Mouse (Mus musculus) MEL (cell line): ENCODE results near the gene Gpd1.

Experiments used
- CHD2 ChIP-seq: IDR thresholded peaks from 2 replicates; pipeline ENCODE4 v1.6.1; 2011; ENCODE audit warnings: low read length, improper control_type of control experiment
- CTCF ChIP-seq, 3 experiments: IDR thresholded peaks in 2 of 3; conservative IDR thresholded peaks in 1 of 3; 2 replicates each; pipeline ENCODE4 v1.5.1; 2011 to 2012; ENCODE audit warnings: low read length in 3 of 3, low read depth in 2 of 3, mild to moderate bottlenecking in 2 of 3, improper control_type of control experiment in 1 of 3, inconsistent platforms in 1 of 3, mixed read lengths in 1 of 3, moderate library complexity in 1 of 3; ENCODE audit not compliant: control insufficient read depth in 1 of 3, insufficient read depth in 1 of 3, poor library complexity in 1 of 3, severe bottlenecking in 1 of 3
- EP300 ChIP-seq, 2 experiments: IDR thresholded peaks; 2 replicates each; pipeline ENCODE4 v1.6.1; 2011; ENCODE audit warnings: improper control_type of control experiment in 2 of 2, low read length in 2 of 2, low read depth in 1 of 2, mild to moderate bottlenecking in 1 of 2
- GATA1 ChIP-seq: IDR thresholded peaks from 2 replicates; pipeline ENCODE4 v1.6.1; 2011; ENCODE audit warnings: low read depth, low read length, improper control_type of control experiment
- MYC ChIP-seq: IDR thresholded peaks from 2 replicates; pipeline ENCODE4 v1.6.1; 2011; ENCODE audit warnings: low read depth, mild to moderate bottlenecking, low read length, improper control_type of control experiment, moderate library complexity
- POLR2A ChIP-seq, 2 experiments: IDR thresholded peaks; 2 replicates each; pipeline ENCODE4 v1.6.1; 2011 to 2012; ENCODE audit warnings: low read length in 2 of 2, mild to moderate bottlenecking in 2 of 2, control low read depth in 1 of 2, improper control_type of control experiment in 1 of 2, low read depth in 1 of 2, moderate library complexity in 1 of 2; ENCODE audit not compliant: control insufficient read depth in 1 of 2, insufficient read depth in 1 of 2, poor library complexity in 1 of 2
- SIN3A ChIP-seq: IDR thresholded peaks from 2 replicates; pipeline ENCODE4 v1.6.1; 2012; ENCODE audit warnings: low read length, improper control_type of control experiment, inconsistent platforms
- TAL1 ChIP-seq: IDR thresholded peaks from 2 replicates; pipeline ENCODE4 v1.6.1; 2012; ENCODE audit warnings: mild to moderate bottlenecking, inconsistent platforms, low read length, moderate library complexity, mixed read lengths
- TBP ChIP-seq: IDR thresholded peaks from 2 replicates; pipeline ENCODE4 v1.8.0; 2011; ENCODE audit warnings: low read depth, low read length, improper control_type of control experiment
- USF2 ChIP-seq, 2 experiments: IDR thresholded peaks; 2 replicates each; pipeline ENCODE4 v1.6.1; 2011 to 2012; ENCODE audit warnings: improper control_type of control experiment in 2 of 2, low read length in 2 of 2, borderline replicate concordance in 1 of 2, inconsistent platforms in 1 of 2, low read depth in 1 of 2, mild to moderate bottlenecking in 1 of 2; ENCODE audit not compliant: insufficient read depth in 1 of 2
- ZKSCAN1 ChIP-seq: IDR thresholded peaks from 2 replicates; pipeline ENCODE4 v1.6.1; 2012; ENCODE audit warnings: low read depth, mild to moderate bottlenecking, inconsistent platforms, low read length, improper control_type of control experiment, moderate library complexity
- ZMIZ1 ChIP-seq: IDR thresholded peaks from 2 replicates; pipeline ENCODE4 v1.6.1; 2012; ENCODE audit warnings: low read depth, mild to moderate bottlenecking, inconsistent platforms, low read length, improper control_type of control experiment, moderate library complexity

GRCm38 (mm10) chr15:99740229-99740628 lies 22.9 kb downstream of the Gpd1 start:
- TF ChIP-seq SIN3A (no peak), POLR2A (IDR thresholded peaks at IDR 0.05; ENCODE audit: control insufficient read depth in 1 of 2, insufficient read depth in 1 of 2, low read depth in 1 of 2, low read length in 2 of 2, poor library complexity in 1 of 2) (no peak), ZKSCAN1 (no peak), EP300 (IDR thresholded peaks at IDR 0.05; ENCODE audit: low read depth in 1 of 2, low read length in 2 of 2) (no peak), MYC (no peak), TBP (no peak), CTCF (IDR thresholded peaks at IDR 0.05 in 2 of 3, conservative IDR thresholded peaks at IDR 0.05 in 1 of 3; ENCODE audit: control insufficient read depth in 1 of 3, insufficient read depth in 1 of 3, low read depth in 2 of 3, low read length in 3 of 3, poor library complexity in 1 of 3, severe bottlenecking in 1 of 3) (no peak), GATA1 (no peak), ZMIZ1 (no peak), USF2 (IDR thresholded peaks at IDR 0.05; ENCODE audit: borderline replicate concordance in 1 of 2, insufficient read depth in 1 of 2, low read depth in 1 of 2, low read length in 2 of 2) (no peak), TAL1 (no peak), CHD2 (no peak)
